Mouse (Mus musculus) hindbrain, embryonic 11.5 days (tissue): ENCODE measurements around the gene Banp. TPM values are rescaled to one million over a fixed set of nuclear protein-coding genes. Genes with fewer than 3 reads are reported as not detected.

Experiments
- ATAC-seq: fragments of 200-750 bp; cut with Nextera tagmentation; 2 replicates; pipeline ENCODE4 v1.8.0; 2017; ENCODE audit warnings: mild to moderate bottlenecking, moderate TSS enrichment, moderate library complexity; ENCODE audit not compliant: low FRiP score
- DNase-seq: peaks from one replicate; pipeline ENCODE4 v3.0.0-alpha.2; 2015; ENCODE audit warnings: low spot score
- H3K27ac ChIP-seq: fragments of 300-500 bp; sonication (generic); 2 replicates; pipeline ENCODE4 v1.5.1; 2014; ENCODE audit warnings: mild to moderate bottlenecking, low read depth, low read length
- H3K27me3 ChIP-seq: fragments of 300-500 bp; sonication (generic); 2 replicates; pipeline ENCODE4 v1.6.1; 2014; ENCODE audit warnings: mild to moderate bottlenecking, low read length, moderate library complexity, mixed read lengths; ENCODE audit not compliant: control insufficient read depth, insufficient read depth
- H3K36me3 ChIP-seq: fragments of 300-500 bp; sonication (generic); 2 replicates; pipeline ENCODE4 v1.6.1; 2014; ENCODE audit warnings: mild to moderate bottlenecking, low read length, moderate library complexity, mixed read lengths; ENCODE audit not compliant: control insufficient read depth, insufficient read depth
- H3K4me1 ChIP-seq: fragments of 300-500 bp; sonication (generic); replicated peaks from 2 replicates; pipeline ENCODE4 v1.6.1; 2014; ENCODE audit warnings: low read length, mixed read lengths; ENCODE audit not compliant: control insufficient read depth, insufficient read depth
- H3K4me2 ChIP-seq: fragments of 300-500 bp; sonication (generic); replicated peaks from 2 replicates; pipeline ENCODE4 v1.6.1; 2014; ENCODE audit warnings: mild to moderate bottlenecking, low read depth, low read length
- H3K4me3 ChIP-seq: fragments of 300-500 bp; sonication (generic); 2 replicates; pipeline ENCODE4 v1.5.1; 2014; ENCODE audit warnings: low read depth, low read length
- H3K9ac ChIP-seq: fragments of 300-500 bp; sonication (generic); 2 replicates; pipeline ENCODE4 v1.6.1; 2014; ENCODE audit warnings: low read depth, low read length
- H3K9me3 ChIP-seq: fragments of 300-500 bp; sonication (generic); 2 replicates; pipeline ENCODE4 v1.6.1; 2016; ENCODE audit warnings: low read length; ENCODE audit not compliant: control insufficient read depth
- WGBS: fragments of 180-500 bp; shearing (Covaris S2); extraction: QIAGEN DNeasy Blood & Tissue Kit; methylation state at CpG from one replicate; pipeline ENCODE4 v1.1.7; 2014; 5-methylcytosine and 5-hydroxymethylcytosine counted together
- polyA plus RNA-seq: library from polyadenylated mRNA; unstranded; fragments of >200 nt; fragmentation: Nextera tagmentation; extraction: Ambion mirVana; gene quantifications from 2 replicates; pipeline ENCODE4 v1.2.1, GENCODE M21; 2014

The Banp gene
- polyA plus RNA-seq, 1 experiment from 2014 or later: 51.8 TPM

- ATAC-seq (no peak), DNase-seq (no peak)
- Histone ChIP-seq H3K9me3 (no peaks in the 10 kb centered on the region), H3K4me1 (no peaks in the 10 kb centered on the region), H3K4me3 (no peak overlapping the region), H3K4me2 (no peak overlapping the region), H3K27me3 (no peaks in the 10 kb centered on the region), H3K27ac (no peak overlapping the region), H3K36me3 (no peaks in the 10 kb centered on the region), H3K9ac (no peak overlapping the region)
- WGBS: 86% methylated on average over 7 of the region's 7 CpGs
Measured at GRCm38 (mm10) chr8:121931571-121931970, 18.0 kb upstream of the Banp start.

GRCm38 (mm10) chr8:121932026-121932667, 17.4 kb upstream of the Banp start:
- Histone ChIP-seq H3K4me1 (no peaks in the 10 kb centered on the region), H3K9ac (no peak overlapping the region), H3K27ac (no peak overlapping the region), H3K4me3 (no peak overlapping the region), H3K27me3 (no peaks in the 10 kb centered on the region), H3K9me3 (no peaks in the 10 kb centered on the region), H3K4me2 (no peak overlapping the region), H3K36me3 (no peaks in the 10 kb centered on the region)
- ATAC-seq: no peak
- no peak for DNase-seq
- WGBS: 82% methylated on average over 12 of the region's 12 CpGs

DNA sequence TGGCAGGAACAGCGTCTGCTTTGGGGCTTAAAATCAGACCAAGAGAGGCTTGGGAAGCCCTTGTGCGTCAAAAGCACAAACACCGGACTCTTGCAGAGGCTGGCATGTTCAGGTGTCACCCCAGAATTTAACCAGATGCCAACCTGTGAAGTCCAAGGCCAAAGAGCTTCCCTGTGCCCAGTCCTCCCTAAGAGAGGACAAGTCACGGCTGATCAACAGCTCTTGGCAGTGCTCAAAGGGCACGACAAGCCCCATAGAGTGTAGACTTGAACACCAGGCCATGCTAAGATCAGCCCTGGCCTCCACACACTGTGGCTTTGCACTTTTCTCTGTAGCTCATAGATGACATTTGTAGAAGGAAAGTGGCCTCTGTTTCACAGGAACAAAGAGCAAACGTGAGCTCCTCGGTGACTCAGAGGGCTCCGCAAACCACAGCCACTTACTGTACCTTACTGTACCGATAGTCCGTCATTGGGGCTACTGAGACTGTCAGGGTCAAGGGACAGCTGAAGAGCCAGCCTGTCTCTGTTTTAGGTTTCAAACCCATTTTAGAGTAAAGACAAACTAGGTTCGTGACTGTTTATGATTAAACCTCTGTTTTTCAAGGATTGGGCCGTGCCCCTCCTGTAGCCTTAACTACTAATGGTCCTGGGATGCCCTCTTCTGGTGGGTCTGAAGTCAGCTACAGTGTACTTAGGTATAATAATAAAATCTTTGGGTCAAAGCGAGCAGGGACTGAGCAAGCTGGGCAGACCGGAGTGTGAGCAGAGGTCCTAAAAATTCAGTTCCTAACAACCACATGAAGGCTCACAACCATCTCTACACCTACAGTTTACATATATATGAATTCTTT, 16.7 kb upstream of the Banp start:
- H3K9ac ChIP-seq: no peak overlapping the region
- no peaks in the 10 kb centered on the region for H3K27me3 ChIP-seq
- no peak for ATAC-seq
- WGBS: 89% methylated on average over 14 of the region's 14 CpGs
- H3K9me3 ChIP-seq: no peaks in the 10 kb centered on the region
- no peak overlapping the region for H3K4me2 ChIP-seq
- H3K4me1 ChIP-seq: no peaks in the 10 kb centered on the region
- no peak overlapping the region for H3K27ac ChIP-seq
- H3K36me3 ChIP-seq: no peaks in the 10 kb centered on the region
- no peak for DNase-seq
- H3K4me3 ChIP-seq: no peak overlapping the region

DNA sequence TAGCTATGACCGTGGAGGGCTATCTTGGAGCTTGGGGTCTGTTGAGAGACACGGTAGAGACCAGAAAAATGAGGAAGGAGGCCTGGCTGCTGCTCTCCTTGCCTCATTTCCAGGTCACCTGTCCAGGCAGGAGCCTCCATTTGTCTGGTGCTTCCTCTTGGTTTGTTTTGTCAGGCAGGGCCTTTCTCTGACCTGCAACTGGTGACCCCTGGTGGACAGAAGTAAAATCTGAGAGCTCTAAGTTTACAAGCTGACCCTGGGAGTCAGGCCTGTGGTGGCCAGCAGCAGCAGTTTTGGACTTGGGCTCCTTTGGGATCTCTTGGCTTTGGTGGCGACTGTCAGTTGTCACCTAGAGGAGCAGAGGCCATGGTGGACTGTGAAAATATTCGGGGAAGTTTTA, 15.0 kb upstream of the Banp start:
- H3K9ac ChIP-seq: no peak overlapping the region
- H3K4me2 ChIP-seq: no peak overlapping the region
- WGBS: 40% methylated on average over 4 of the region's 4 CpGs
- DNase-seq: peak; percentile 55
- no peak overlapping the region for H3K4me3 ChIP-seq
- H3K9me3 ChIP-seq: no peaks in the 10 kb centered on the region
- no peaks in the 10 kb centered on the region for H3K27me3 ChIP-seq
- H3K27ac ChIP-seq: no peak overlapping the region
- H3K36me3 ChIP-seq: no peaks in the 10 kb centered on the region
- H3K4me1 ChIP-seq: no peaks in the 10 kb centered on the region
- ATAC-seq: no peak

DNA sequence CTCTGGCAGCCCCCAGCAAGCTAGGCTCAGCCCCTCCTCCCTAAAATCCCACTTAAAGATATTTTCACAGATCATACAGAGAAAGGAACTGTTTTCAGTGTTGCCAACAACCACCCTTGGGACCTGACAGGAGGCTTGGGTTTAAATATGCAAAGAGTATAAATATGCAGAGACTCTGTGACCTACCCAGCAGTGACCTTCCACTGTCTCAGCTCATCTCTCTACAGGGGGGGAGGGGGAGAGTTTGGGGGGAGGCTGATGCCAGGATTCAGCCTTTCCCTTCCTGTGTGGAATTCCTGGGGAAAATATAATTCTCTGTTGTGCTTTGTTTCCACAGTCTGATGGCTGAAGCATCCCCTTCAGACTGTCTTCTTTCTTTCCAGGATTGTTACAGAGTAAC, 14.6 kb upstream of the Banp start:
- Histone ChIP-seq H3K9ac (no peak overlapping the region), H3K4me1 (no peaks in the 10 kb centered on the region), H3K36me3 (no peaks in the 10 kb centered on the region), H3K9me3 (no peaks in the 10 kb centered on the region), H3K4me3 (no peak overlapping the region), H3K27ac (no peak overlapping the region), H3K4me2 (no peak overlapping the region), H3K27me3 (no peaks in the 10 kb centered on the region)
- no peak for DNase-seq
- no peak for ATAC-seq

DNA sequence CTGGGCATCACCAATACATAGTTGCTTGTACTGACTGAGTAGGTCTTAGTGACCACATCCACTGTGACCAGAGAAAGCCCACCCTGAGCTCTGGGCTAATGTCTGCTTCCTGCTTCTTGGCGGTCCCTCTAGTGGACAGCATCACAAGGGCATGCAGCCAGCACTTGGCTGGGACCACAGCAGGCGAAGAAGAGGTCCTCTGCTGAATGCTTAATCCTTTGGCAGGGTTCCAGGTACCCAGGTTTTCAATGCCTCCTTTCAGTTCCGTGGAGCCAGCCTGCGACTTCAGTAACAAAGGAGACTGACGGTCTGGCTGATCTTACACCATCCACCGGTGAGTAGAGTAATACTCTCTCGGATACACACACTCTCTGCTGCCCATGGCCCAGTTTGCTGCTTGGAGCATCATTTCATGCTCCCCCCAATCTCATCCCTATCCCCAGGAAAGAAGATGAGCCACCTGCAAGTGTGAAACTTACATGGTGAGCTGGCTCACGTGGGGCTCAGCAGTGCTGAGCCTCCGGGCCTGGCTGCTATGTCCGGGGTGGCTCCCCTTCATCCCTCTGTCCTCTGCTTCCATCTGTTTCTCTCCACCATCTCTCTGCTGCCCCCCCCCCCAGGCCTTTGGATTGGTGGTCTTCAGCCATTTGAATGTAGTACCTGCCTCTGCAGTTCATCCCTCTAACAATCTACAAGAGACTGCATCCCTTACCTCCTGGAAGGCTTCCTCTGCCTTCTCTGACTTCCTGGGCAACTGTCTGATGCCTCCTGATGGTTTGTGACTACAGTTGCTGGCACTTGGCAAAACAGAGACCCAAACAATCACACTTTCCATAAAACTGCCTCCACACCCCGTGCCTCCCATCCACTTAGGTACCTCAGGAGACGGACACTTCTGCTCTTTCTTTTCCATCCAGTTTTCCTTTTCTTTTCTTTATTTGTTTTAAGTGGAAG, 13.9 kb upstream of the Banp start:
- peak overlapping the region; percentile 42; the same call in 1 of the 2 replicates for H3K27ac ChIP-seq
- no peaks in the 10 kb centered on the region for H3K9me3 ChIP-seq
- H3K4me2 ChIP-seq: no peak overlapping the region
- H3K27me3 ChIP-seq: no peaks in the 10 kb centered on the region
- ATAC-seq: peak; percentile 59; the same call in 1 of the 2 replicates
- H3K9ac ChIP-seq: no peak overlapping the region
- peak; percentile 44 for DNase-seq
- no peaks in the 10 kb centered on the region for H3K36me3 ChIP-seq
- H3K4me1 ChIP-seq: no peaks in the 10 kb centered on the region
- 52% methylated on average over 12 of the region's 12 CpGs for WGBS
- H3K4me3 ChIP-seq: no peak overlapping the region

DNA sequence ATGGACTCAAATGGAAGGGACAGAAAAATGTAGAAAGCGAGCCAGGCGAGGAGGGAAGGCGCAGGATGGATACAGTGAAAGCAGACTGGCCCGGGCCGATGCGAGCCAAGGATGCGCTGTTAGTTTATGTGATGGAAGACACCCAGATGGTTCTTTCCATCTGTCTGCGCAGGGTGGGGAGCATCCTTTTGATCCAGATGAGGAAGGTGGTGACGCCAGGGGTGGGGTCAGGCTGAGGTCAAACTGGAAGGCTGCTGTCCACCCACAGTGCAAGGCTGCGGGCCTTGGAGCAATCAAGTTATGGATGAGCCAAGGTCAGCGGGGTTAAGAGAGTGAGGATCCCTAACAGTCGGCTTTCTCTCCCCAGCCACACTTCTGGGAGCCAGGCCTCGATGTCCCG, 13.2 kb upstream of the Banp start:
- Histone ChIP-seq H3K9ac (no peak overlapping the region), H3K4me1 (no peaks in the 10 kb centered on the region)
- WGBS: 58% methylated on average over 14 of the region's 14 CpGs

GRCm38 (mm10) chr8:121938732-121939131, 10.8 kb upstream of the Banp start:
- Histone ChIP-seq H3K4me1 (no peaks in the 10 kb centered on the region), H3K9ac (no peak overlapping the region), H3K36me3 (no peaks in the 10 kb centered on the region), H3K27ac (no peak overlapping the region), H3K4me2 (no peak overlapping the region), H3K9me3 (no peaks in the 10 kb centered on the region), H3K27me3 (no peaks in the 10 kb centered on the region), H3K4me3 (no peak overlapping the region)
- ATAC-seq: no peak
- WGBS: 86% methylated on average over 7 of the region's 7 CpGs
- no peak for DNase-seq

More for the DNA sequence above, 13.2 kb upstream of the Banp start:
- Histone ChIP-seq H3K27me3 (no peaks in the 10 kb centered on the region), H3K27ac (no peak overlapping the region), H3K4me3 (no peak overlapping the region), H3K4me2 (no peak overlapping the region), H3K36me3 (no peaks in the 10 kb centered on the region), H3K9me3 (no peaks in the 10 kb centered on the region)
- DNase-seq (no peak), ATAC-seq (no peak)
